Mouse (Mus musculus) myocyte (in vitro differentiated cells): Measurements from ENCODE around the gene Gsdme.

Experiments used
- E2F4 ChIP-seq: IDR thresholded peaks from one replicate; pipeline ENCODE4 v1.6.1; 2011; ENCODE audit warnings: mild to moderate bottlenecking, control low read depth, moderate library complexity; ENCODE audit not compliant: insufficient read depth
- MAX ChIP-seq: IDR thresholded peaks from one replicate; pipeline ENCODE4 v1.6.1; 2011; ENCODE audit warnings: low read depth, mild to moderate bottlenecking, control low read depth
- POLR2A ChIP-seq: IDR thresholded peaks from one replicate; pipeline ENCODE4 v1.6.1; 2011; ENCODE audit warnings: low read depth, mild to moderate bottlenecking, control low read depth, moderate library complexity; ENCODE audit not compliant: insufficient read length
- POLR2AphosphoS2 ChIP-seq: IDR thresholded peaks from one replicate; pipeline ENCODE4 v1.6.1; 2011; ENCODE audit warnings: low read depth, control low read depth; ENCODE audit not compliant: insufficient read length
- REST ChIP-seq: IDR thresholded peaks from one replicate; pipeline ENCODE4 v1.6.1; 2011; ENCODE audit warnings: mild to moderate bottlenecking, control low read depth, moderate library complexity; ENCODE audit not compliant: insufficient read depth, insufficient read length
- TCF12 ChIP-seq: IDR thresholded peaks from one replicate; pipeline ENCODE4 v1.6.1; 2011; ENCODE audit warnings: mild to moderate bottlenecking, control low read depth; ENCODE audit not compliant: poor library complexity, insufficient read depth, severe bottlenecking
- USF1 ChIP-seq: IDR thresholded peaks from one replicate; pipeline ENCODE4 v1.6.1; 2011; ENCODE audit warnings: low read depth, mild to moderate bottlenecking, control low read depth, moderate library complexity

DNA sequence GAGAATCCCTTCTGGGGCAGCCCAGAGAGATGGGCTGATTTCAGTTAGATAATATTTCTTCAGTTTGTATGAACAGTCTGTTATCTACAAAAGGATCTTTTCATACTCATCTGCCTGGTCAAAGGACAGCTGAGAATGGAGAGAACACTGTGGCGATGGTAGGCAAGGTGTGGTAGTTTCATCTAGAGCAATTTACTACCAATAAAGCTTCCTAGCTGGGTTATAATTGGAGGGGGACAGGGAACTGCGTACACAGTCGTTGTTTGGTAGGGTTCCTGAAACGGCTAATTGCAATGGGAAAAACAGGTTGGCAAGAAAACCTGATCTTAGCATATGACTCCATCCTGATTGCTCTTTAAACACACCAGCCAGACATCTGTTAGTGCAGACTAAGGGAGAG is 10.3 kb upstream of the Gsdme start:
- no peak for TF ChIP-seq POLR2A
- TF ChIP-seq USF1: no peak
- TF ChIP-seq TCF12: no peak
- TF ChIP-seq POLR2AphosphoS2: no peak
- TF ChIP-seq REST: no peak
- TF ChIP-seq MAX: no peak
- no peak for TF ChIP-seq E2F4
